Mouse (Mus musculus) cerebellum, adult 2 months (tissue): Measurements from ENCODE around the gene Zfp646.

Source experiments
- CTCF ChIP-seq: fragments of 200-500 bp; IDR thresholded peaks from 2 replicates; pipeline ENCODE4 v1.5.1; 2011; ENCODE audit warnings: low read depth, mild to moderate bottlenecking, control low read depth, low read length, moderate library complexity, borderline replicate concordance; ENCODE audit not compliant: insufficient read depth
- POLR2A ChIP-seq: fragments of 200-500 bp; IDR thresholded peaks from 2 replicates; pipeline ENCODE4 v1.6.1; 2011; ENCODE audit warnings: low read length, control low read depth, borderline replicate concordance; ENCODE audit not compliant: insufficient read depth

DNA sequence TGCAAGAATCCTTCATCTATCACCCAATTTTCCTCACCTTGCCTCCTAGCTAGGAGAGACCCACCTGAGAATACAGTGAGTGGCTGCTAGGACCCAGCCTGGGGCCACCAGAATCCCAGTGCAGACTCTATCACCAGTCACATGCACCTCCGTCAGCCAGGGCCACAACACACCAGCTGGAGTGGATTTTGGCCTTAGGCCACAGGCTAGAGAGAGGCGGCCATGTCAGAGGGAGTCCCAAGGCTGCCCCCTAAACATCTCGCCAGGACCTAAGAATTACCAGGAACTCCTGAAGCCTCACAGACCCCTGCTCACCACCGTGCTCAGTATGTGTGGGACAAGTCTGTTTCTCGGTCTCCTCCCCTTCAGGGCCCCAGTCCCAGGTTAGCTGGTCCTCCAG lies 58.1 kb downstream of the Zfp646 start:
- TF ChIP-seq POLR2A (no peak), CTCF (no peak)
